Mouse (Mus musculus) v-Abl transformed pro-B cells (cell line): Measurements from ENCODE around the gene Taf6l.

Experiments used
- in situ Hi-C, 2 experiments: fragments of 400-800 bp; cut with MboI; formaldehyde crosslinking; loops; one replicate each; pipeline ENCODE4 v1.15.1; 2025; ENCODE audit not compliant: unreplicated experiment in 2 of 2

Gene Taf6l

DNA sequence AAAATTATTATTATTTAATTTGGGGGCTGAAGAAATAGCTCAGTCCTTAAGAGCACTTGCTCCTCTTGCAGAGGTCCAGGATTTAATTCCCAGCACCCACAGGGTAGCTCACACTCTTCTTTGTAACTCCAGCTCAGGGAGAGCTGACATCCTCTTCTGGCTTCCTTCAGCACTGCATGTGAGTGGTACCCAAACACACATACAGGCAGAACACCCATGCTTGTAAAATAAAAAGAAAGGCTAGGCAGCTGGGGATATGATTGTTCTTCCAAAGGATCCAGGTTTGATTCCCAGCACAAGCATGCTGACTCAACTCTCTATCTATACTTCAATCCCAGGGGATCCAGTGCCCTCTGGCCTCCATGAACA, 12.7 kb upstream of the Taf6l start:
- in situ Hi-C loops: no loop called here

DNA sequence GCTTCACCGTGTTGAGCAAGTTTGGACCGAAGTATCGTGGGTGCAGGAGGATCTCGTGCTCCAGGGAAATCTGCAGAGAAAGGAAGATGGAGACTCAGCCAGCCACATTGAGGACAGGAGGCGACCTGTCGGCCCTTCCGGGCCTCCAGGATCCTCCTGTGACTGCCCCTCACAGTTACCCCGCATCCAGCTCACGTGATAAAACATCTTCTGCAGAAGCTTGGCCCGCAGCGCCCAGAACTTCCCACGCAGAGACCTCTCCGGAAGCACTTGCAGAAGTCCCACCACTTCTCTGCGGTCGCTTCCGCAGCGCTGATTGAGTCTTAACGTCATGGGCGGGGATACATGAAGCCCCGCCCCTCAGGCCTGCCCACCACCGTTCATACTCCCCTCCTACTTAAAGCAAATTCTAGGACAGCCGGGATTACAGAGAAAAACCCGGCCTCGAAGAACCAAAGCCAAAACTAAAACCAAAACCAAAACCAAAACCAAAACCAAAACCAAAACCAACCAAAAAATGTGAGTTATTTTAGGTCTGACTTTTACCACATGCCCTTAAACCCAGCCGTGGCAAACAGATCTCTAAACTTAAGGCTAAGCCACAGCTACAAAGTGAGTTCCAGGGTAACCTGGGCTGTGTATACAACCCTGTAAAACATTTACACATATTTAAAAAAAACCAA, 12.2 kb upstream of the Taf6l start, which contains the start of gene Polr2g:
Polr2g (minus strand) TSS at position 314 of the 683 bp plus-strand sequence.
- in situ Hi-C loops: no loop called here

- in situ Hi-C loops: no loop called here
Measured at GRCm38 (mm10) chr19:8790171-8790570, 4.0 kb upstream of the Taf6l start.

DNA sequence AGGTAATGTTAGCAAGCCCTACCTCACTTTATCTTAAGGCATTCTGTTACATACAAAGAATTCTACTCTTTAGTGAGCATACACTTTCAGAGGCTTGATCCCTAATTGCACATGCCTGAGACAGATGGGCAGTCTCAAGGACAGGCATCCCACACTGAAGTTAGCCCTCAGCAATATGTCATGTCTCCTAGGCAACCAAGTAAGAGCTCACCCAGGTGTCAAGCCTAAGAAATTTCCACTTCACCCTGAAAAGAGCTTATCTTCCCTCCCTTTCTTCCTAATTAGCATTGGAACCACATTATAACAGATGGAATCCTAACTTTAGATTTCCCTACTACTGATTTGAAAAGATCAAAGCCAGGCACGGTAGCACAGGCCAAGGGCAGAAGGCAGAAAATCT, 3.0 kb upstream of the Taf6l start:
- in situ Hi-C loops: no loop called here

- in situ Hi-C loops: no loop called here
Measured at GRCm38 (mm10) chr19:8788521-8788920, 2.3 kb upstream of the Taf6l start.

DNA sequence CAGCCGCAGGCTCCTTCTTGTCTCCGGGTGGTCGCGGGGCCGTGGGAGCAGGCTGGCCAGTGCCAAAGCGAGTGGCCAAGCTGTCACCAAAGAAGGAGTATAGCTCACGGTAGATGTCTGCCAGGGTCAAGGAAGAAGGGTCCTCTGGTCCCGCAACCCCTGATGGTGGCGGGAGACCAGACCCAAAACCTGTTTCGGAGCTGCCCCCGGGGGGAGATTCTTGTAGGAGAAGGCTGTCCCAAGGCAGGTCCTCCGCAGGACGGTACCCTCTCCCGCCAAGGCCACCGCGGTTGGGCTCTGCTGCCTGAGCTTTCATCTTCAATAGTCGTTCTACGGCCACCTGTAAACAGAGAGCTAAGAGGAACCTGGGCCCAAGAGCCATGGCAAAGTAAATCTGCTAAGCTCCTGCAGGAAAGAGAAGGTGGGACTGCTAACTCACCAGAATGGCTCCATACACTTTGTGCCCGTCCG, 11.2 kb downstream of the Taf6l start:
- in situ Hi-C loops: loop anchor here in 1 of 2 experiments (5.0 kb wide), 1 partner anchor 42 kb away; the partner anchor contains the start of gene Ttc9c

DNA sequence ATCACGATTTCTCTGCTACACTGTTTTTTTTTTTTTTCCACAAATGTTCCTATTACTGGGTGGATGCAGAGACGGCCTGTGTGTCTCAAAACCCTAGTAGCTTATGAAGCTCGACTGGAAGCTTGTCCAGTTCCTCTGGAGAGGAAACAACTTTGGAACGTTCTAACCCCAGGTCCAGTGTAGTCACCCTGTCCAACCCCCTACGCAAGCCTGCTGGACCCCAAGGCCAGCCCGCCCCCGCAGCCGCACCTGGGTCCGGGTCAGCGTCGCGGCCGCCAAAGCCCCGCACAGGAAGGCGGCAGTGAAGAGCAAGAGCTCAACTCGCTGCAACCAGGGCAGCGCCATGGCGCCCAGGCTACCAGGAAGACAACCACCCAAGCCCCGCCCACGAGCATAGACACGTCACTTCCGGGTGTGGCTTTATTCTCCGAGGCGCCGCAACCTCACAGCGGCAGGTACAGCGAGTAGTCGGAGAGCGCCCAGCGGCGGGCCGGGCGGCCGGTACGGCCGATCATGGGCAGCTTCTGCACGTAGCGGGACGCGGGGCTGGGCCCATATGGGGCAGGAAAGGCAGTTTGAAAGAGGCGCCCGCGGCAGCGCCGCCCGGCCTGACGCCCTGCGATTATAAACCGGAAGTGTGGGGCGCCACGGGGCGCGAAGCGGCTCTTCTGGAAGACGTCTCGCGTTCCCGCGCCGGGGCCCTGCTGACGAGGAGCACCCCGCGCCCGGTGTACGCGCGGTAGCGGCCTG, 12.0 kb downstream of the Taf6l start, which contains the start of gene Tmem179b:
Tmem179b (minus strand) TSS at position 382 of the 750 bp plus-strand sequence.
- in situ Hi-C loops: loop anchor here in 1 of 2 experiments (5.0 kb wide), 1 partner anchor 43 kb away; the partner anchor contains the start of gene Ttc9c

- in situ Hi-C loops: loop anchor here in 1 of 2 experiments (5.0 kb wide), 1 partner anchor 44 kb away; the partner anchor contains the start of gene Ttc9c
Measured at GRCm38 (mm10) chr19:8773409-8773808, 12.8 kb downstream of the Taf6l start.

DNA sequence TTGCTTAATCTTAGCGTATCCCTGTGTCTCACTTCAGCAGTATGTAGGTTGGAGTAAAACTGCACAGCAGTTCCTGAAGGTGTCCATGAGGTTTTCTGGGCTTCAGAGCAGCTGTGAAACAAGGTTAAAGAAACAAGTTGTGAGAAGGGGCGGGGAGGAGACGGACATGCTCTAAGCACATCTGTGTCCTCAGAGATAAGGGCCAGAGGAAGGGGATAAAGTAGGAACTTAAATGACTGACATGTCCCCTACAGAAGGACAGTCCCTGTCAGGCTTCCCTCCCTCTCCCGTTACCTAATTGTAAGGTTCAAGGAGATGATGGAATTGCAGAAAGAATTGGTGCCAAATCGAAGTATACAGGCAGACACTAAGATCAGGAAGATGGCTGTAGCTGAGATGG, 13.2 kb downstream of the Taf6l start:
- in situ Hi-C loops: loop anchor here in 1 of 2 experiments (5.0 kb wide), 1 partner anchor 44 kb away; the partner anchor contains the start of gene Ttc9c

DNA sequence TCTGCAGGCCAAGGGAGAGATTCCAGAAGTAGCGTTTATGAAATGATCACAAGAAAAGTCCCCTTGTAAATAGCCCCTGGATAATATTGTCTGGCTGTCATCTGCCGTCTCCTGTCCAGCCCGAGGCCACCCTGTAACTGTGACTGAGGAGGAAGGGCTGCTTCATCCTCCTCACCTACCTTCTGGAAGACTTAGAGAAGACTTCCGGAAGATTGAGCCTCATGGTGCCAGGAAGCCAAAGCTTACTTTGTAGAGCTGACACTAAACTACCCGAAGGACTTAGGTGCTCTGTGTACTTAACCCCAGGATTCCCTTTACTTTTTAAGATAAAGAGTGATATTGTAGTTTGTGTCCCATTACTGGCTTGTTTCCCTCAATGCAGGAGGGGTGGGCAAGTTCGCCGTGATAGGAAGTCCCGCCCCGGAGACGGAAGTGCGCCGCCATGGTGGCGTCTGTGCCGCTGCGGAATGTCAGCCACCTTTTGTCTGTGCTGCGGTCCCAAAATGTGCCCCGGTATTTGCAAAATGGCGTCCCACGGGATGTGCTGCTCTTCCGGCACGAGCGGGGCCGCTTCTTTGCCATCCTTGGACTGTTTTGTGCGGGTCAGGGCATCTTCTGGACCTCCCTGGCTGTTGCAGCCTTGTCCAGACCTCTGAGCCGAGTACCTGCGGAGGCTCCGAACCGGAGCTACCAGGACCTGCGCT, 15.5 kb downstream of the Taf6l start, which contains the start of gene Tmem223:
Tmem223 (plus strand) TSS at position 430 of the 704 bp plus-strand sequence.
- in situ Hi-C loops: loop anchor here in 1 of 2 experiments (5.0 kb wide), 1 partner anchor 47 kb away; the partner anchor contains the start of gene Ttc9c

GRCm38 (mm10) chr19:8765562-8765961, 20.7 kb downstream of the Taf6l start:
- in situ Hi-C loops: no loop called here

GRCm38 (mm10) chr19:8763276-8763675, 22.9 kb downstream of the Taf6l start:
- in situ Hi-C loops: no loop called here

- in situ Hi-C loops: no loop called here
Measured at GRCm38 (mm10) chr19:8760757-8761156, 25.5 kb downstream of the Taf6l start.

- in situ Hi-C loops: no loop called here
Measured at GRCm38 (mm10) chr19:8758899-8759298, 27.3 kb downstream of the Taf6l start.

DNA sequence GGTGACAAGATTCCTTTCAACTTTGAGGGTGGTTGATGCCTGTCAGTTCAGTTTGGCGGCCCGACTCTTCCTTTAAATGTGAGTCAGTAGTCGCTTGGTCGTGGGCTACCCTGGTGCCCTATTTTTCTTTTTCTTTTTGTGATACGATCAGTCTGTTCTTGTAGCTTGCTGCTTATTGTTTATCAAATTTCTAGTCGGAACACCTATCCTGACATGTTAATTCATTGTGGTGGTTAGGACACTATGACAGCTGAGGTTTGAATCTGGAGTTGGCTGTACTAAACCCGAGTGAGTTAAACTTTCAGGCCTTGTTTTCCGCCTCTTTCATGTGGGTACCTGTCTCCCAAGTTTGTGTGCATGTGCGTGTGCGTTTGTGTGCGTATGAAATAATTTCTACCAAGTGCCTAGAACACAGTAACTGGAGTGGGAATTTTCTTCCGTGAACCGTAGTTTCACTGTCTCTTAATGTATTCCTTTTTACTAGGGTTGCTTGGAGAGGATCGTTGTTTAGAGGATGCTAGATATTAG, 28.7 kb downstream of the Taf6l start:
- in situ Hi-C loops: no loop called here

GRCm38 (mm10) chr19:8756635-8757387, 29.4 kb downstream of the Taf6l start, which contains the start of gene Nxf1:
TSS of gene Nxf1 (plus strand) at chr19:8757073.
- in situ Hi-C loops: no loop called here

DNA sequence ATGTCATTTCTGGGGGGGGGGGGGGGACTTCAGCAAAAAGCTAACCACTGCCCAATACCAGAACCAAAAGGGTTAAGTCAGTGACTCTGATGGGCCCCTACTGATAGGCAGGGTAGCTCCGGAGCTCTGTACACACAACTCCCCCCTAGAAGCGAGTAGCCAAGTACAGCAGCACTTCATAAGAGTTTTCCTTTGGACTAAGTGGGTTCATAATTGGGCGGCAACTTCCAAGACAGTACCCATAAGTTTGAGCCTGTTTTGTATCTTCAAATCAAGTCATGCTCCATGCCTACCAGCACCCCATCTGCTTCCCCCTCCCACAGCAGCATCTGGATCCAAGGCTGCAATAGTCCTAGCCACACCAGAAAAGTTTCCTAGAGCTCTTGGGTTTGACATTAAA, 30.6 kb downstream of the Taf6l start:
- in situ Hi-C loops: no loop called here

DNA sequence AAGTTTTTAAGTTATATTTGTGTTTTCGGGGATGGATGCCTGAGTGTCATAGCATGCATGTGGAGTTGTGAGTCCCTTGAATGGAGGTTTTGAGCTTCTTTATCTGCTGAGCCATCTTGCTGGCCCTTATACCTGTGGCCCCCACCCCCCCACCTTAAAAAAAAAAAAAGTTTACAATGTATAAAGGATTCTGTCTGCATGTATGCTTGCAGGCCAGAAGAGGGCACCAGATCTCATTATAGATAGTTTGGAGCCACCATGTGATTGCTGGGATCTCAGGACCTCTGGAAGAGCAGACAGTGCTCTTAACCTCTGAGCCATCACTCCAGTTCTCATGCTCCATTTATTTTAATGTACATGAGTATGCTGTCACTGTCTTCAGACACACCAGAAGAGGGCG, 38.8 kb downstream of the Taf6l start:
- in situ Hi-C loops: loop anchor here in 1 of 2 experiments (25.0 kb wide), 1 partner anchor 190 kb away; the partner anchor contains the start of genes Eml3, Mta2 and Rom1

DNA sequence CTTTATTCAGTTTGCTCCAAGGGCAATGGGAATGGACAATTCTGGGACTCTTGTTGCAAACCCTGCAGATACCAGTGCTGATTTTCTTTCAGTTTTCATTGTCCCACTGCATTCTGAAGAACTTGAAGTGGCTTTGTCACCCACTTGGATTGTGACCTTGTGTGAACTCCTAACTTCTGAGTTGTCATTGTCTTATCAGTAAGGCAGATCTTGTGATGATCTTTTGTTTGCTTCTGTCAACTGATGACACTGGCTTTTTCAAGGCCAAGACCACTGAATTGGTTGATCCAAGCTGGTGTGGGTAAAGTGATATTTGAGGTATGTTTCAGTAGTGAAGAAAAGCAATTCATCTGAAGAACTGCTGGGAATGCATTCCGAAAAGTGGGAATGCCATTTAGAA, 40.8 kb downstream of the Taf6l start:
- in situ Hi-C loops: loop anchor here in 1 of 2 experiments (25.0 kb wide), 1 partner anchor 192 kb away; the partner anchor contains the start of genes Eml3, Mta2 and Rom1
